Mouse (Mus musculus) brain, adult 10 weeks (tissue): ENCODE results near the gene Lnpep. TPM values are rescaled to one million over a fixed set of nuclear protein-coding genes. Genes with fewer than 3 reads are reported as not detected.

ENCODE experiments used
- polyA plus RNA-seq: library from polyadenylated mRNA; stranded (reverse); fragments of 350-450 nt; fragmentation: Illumina TruSeq; extraction: RNeasy Lipid Tissue Mini Kit (QIAGEN cat#74804); gene quantifications from one replicate; pipeline ENCODE4 v1.2.3, GENCODE M21; 2015; ENCODE audit warnings: low read depth, low replicate concordance

Gene Lnpep
- polyA plus RNA-seq = 29.4 TPM

GRCm38 (mm10) chr17:17624957-17625586, at the start of gene Lnpep:
Lnpep (minus strand) TSS chr17:17625050.

Other genes with a start within 250 kb of the Lnpep start
- gene Lix1, start 222.4 kb downstream of the Lnpep start, polyA plus RNA-seq = 45.8 TPM
- not detected for gene Vmn2r90, start 78.7 kb upstream of the Lnpep start, polyA plus RNA-seq
- 51.8 TPM for gene Spaca6, start 202.1 kb upstream of the Lnpep start, polyA plus RNA-seq
- 0.43 TPM for gene Has1, start 230.2 kb upstream of the Lnpep start, polyA plus RNA-seq